Mouse (Mus musculus) neural tube, embryonic 11.5 days (tissue): ENCODE measurements around the gene Stk33. TPM values are rescaled to one million over a fixed set of nuclear protein-coding genes. Genes with fewer than 3 reads are reported as not detected.
"Not testable (repeated sequence)": the region's sequence is repeated elsewhere in the genome, so short reads cannot be mapped to it uniquely, and the experiment has no call there.

Experiments
- ATAC-seq: fragments of 200-750 bp; cut with Nextera tagmentation; 2 replicates; pipeline ENCODE4 v1.8.0; 2017; ENCODE audit warnings: moderate number of reproducible peaks, mild to moderate bottlenecking, moderate TSS enrichment, moderate library complexity; ENCODE audit not compliant: insufficient read depth, low FRiP score, low TSS enrichment
- DNase-seq: peaks from one replicate; pipeline ENCODE4 v3.0.0-alpha.2; 2015; ENCODE audit warnings: low spot score
- H3K27ac ChIP-seq: fragments of 300-500 bp; sonication (generic); 2 replicates; pipeline ENCODE4 v1.5.1; 2014; ENCODE audit warnings: low read depth, mild to moderate bottlenecking, low read length
- H3K27me3 ChIP-seq: fragments of 300-500 bp; sonication (generic); 2 replicates; pipeline ENCODE4 v1.6.1; 2014; ENCODE audit warnings: mild to moderate bottlenecking, low read length, mixed read lengths; ENCODE audit not compliant: control insufficient read depth, insufficient read depth
- H3K36me3 ChIP-seq: fragments of 300-500 bp; sonication (generic); 2 replicates; pipeline ENCODE4 v1.6.1; 2014; ENCODE audit warnings: mild to moderate bottlenecking, low read length, moderate library complexity, mixed read lengths; ENCODE audit not compliant: control insufficient read depth, insufficient read depth
- H3K4me1 ChIP-seq: fragments of 300-500 bp; sonication (generic); 2 replicates; pipeline ENCODE4 v1.6.1; 2014; ENCODE audit warnings: low read length, mixed read lengths; ENCODE audit not compliant: control insufficient read depth, insufficient read depth
- H3K4me2 ChIP-seq: fragments of 300-500 bp; sonication (generic); 2 replicates; pipeline ENCODE4 v1.6.1; 2014; ENCODE audit warnings: low read depth, mild to moderate bottlenecking, moderate library complexity
- H3K4me3 ChIP-seq: fragments of 300-500 bp; sonication (generic); 2 replicates; pipeline ENCODE4 v1.5.1; 2014; ENCODE audit warnings: low read depth, low read length
- H3K9ac ChIP-seq: fragments of 300-500 bp; sonication (generic); 2 replicates; pipeline ENCODE4 v1.6.1; 2014; ENCODE audit warnings: mild to moderate bottlenecking, low read length
- H3K9me3 ChIP-seq: fragments of 300-500 bp; sonication (generic); 2 replicates; pipeline ENCODE4 v1.6.1; 2016; ENCODE audit warnings: low read length; ENCODE audit not compliant: control insufficient read depth
- WGBS: fragments of 180-500 bp; shearing (Covaris S2); extraction: QIAGEN DNeasy Blood & Tissue Kit; methylation state at CpG from one replicate; pipeline ENCODE4 v1.1.7; 2014; 5-methylcytosine and 5-hydroxymethylcytosine counted together
- polyA plus RNA-seq: library from polyadenylated mRNA; unstranded; fragments of >200 nt; fragmentation: Nextera tagmentation; extraction: Ambion mirVana; gene quantifications from 2 replicates; pipeline ENCODE4 v1.2.1, GENCODE M21; 2014

Stk33 gene
- polyA plus RNA-seq, 1 experiment from 2014 or later: 11.6 TPM

DNA sequence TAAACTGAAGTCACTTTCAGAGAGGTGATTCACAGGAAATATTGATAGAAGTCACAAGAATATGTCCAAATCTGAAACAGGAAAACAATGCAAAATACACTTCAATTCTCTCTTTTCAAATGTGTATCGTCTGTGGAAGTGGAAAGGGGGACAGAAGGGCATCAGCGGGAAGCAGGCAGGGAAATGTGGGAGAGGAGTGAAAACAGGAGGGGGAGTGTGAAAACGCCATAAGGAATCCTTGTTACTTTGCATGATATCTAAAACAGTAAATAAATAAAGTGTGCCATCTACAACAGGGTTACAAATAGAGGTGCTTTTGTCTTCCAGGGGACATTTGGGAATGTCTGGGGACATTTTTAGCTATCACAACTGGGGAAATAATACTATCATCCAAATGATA, 39.6 kb downstream of the Stk33 start:
- ATAC-seq: no peak
- Histone ChIP-seq H3K4me2 (no peak overlapping the region), H3K27ac (no peak overlapping the region), H3K9me3 (no peaks in the 10 kb centered on the region), H3K9ac (no peak overlapping the region), H3K4me1 (no peaks in the 10 kb centered on the region), H3K4me3 (no peak overlapping the region), H3K27me3 (no peaks in the 10 kb centered on the region), H3K36me3 (no peaks in the 10 kb centered on the region)
- no peak for DNase-seq
- 73% methylated on average over 3 of the region's 3 CpGs for WGBS

DNA sequence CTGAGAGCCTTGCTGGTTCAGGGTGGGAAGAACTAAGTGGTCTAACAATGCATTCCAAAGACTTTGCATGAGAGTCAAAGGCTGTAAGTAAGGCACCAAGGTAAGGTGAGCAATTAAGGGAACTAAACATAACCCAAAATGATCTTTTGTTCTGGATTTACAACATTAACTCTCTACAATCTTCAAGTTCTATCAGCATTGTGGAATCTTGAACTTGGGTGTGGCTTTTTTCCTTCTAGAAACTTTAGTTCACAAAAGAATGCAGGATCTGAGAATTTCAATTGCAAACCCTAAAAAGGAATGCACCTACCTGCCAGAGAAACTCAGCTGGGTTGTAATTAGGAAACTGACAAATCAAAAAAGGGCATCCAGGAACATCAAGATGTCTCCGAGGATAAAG, 57.8 kb downstream of the Stk33 start:
- no peak overlapping the region for H3K27ac ChIP-seq
- no peak overlapping the region for H3K4me2 ChIP-seq
- H3K27me3 ChIP-seq: no peaks in the 10 kb centered on the region
- DNase-seq (no peak), ATAC-seq (no peak)
- H3K9ac ChIP-seq: no peak overlapping the region
- H3K4me1 ChIP-seq: no peaks in the 10 kb centered on the region
- H3K36me3 ChIP-seq: no peaks in the 10 kb centered on the region
- 69% methylated on average over 1 of the region's 1 CpGs for WGBS
- H3K9me3 ChIP-seq: no peaks in the 10 kb centered on the region
- H3K4me3 ChIP-seq: no peak overlapping the region

DNA sequence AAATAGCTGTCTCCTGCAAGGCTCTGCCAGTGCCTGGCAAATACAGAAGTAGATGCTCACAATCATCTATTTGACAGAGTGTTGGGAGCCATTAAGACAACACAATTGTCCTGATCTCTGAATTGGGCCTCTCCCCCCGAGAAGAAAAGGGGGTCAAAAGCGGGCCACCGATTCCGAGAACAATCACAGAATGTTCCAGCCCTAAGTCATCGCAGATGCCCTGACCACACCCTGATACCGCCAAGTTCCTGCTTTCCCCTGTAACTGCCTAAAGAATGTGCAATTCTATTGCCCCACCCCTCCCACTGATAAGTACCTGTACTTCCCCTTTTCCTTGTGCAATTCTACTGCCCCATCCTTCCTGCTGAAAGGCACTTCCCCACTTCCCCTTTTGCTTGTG, 65.3 kb downstream of the Stk33 start:
- not testable (repeated sequence) for H3K27ac ChIP-seq, H3K4me3 ChIP-seq, H3K9me3 ChIP-seq, H3K4me1 ChIP-seq, H3K36me3 ChIP-seq, H3K4me2 ChIP-seq, DNase-seq, ATAC-seq, H3K9ac ChIP-seq, H3K27me3 ChIP-seq
- whole genome bisulfite sequencing: 92% methylated on average over 6 of the region's 6 CpGs

DNA sequence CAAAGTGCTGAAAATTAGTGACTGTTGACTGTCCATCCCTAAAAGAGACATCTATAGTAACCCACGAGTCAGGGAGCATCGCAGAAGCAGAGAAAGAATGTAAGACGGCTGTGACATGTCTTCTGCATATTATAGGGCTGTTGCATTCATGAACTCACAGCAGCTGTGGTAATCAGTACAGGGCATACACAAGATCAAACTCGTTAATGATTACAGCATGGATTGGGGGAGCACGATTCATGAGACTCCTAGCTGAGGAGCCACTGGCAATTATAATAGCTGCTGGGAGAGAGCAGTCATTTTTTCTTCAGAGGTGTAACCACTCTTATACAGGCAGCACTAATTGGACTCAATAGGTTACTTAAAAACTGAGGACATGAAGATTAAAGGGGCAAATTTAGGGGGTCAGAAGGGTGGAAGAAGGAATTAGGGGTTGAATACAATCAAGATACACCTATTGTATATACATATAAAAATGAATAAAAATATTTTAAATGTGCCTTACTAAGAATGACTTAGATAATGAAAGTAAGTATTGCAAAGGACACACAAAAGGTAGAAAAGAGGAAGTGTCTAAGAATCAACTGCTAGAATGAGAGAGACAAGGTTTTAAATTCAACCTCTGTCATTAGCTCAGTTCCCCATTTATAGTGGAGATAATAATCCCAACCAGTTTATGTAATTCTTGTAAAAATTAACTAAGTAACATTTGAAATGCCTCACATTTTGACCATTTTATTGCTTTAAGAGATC, 80.3 kb downstream of the Stk33 start:
- H3K9ac ChIP-seq: no peak overlapping the region
- H3K4me3 ChIP-seq: no peak overlapping the region
- no peaks in the 10 kb centered on the region for H3K27me3 ChIP-seq
- no peak for DNase-seq
- WGBS: 80% methylated on average over 5 of the region's 5 CpGs
- no peak for ATAC-seq
- no peak overlapping the region for H3K4me2 ChIP-seq
- no peak overlapping the region for H3K27ac ChIP-seq
- no peaks in the 10 kb centered on the region for H3K36me3 ChIP-seq
- H3K9me3 ChIP-seq: no peaks in the 10 kb centered on the region
- H3K4me1 ChIP-seq: no peaks in the 10 kb centered on the region

DNA sequence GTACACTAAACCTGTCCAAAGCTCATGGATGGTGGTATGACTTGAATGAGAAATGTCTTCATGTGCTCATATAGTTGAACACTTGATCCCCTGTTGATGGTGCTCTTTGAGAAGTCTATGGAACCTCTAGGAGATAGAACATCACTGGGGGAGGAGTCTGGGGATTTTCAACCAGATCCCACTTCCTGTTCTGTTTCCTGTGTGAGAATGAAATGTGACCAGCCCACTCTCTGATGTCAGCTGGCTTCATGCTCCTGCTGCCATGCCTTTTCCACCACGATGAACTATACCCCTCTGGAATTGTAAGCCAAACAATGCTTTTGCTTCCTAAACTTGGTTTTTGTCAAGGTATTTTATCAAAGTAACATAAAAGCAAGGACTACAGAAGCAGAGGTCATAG, 81.0 kb downstream of the Stk33 start:
- no peak for ATAC-seq
- Histone ChIP-seq H3K9me3 (no peaks in the 10 kb centered on the region), H3K9ac (no peak overlapping the region), H3K27ac (no peak overlapping the region), H3K4me2 (no peak overlapping the region), H3K36me3 (no peaks in the 10 kb centered on the region), H3K4me3 (no peak overlapping the region), H3K27me3 (no peaks in the 10 kb centered on the region), H3K4me1 (no peaks in the 10 kb centered on the region)
- no peak for DNase-seq
- WGBS: 83% methylated on average over 1 of the region's 1 CpGs

DNA sequence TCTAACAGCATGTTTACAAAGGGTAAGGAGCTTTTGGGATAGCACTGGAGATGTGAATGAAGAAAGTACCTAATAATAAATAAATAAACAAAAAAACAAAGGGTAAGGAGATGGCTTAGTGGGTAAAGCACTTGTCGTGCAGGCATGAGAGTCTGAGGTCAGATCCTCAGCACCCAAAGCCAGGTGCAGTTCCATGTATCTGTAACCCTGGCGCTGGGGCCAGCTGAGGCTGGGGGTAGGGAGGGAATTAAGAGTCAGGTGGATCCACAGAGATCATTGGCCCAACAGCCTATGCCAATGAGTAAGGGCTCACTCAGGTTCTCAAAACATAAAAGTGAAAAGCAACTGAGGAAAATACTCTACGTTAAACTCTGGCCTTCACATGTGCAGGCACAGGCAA, 91.6 kb downstream of the Stk33 start:
- H3K9me3 ChIP-seq: no peaks in the 10 kb centered on the region
- H3K36me3 ChIP-seq: no peaks in the 10 kb centered on the region
- no peak overlapping the region for H3K4me3 ChIP-seq
- WGBS: 86% methylated on average over 3 of the region's 3 CpGs
- no peaks in the 10 kb centered on the region for H3K27me3 ChIP-seq
- no peak overlapping the region for H3K4me2 ChIP-seq
- H3K27ac ChIP-seq: no peak overlapping the region
- no peaks in the 10 kb centered on the region for H3K4me1 ChIP-seq
- ATAC-seq (no peak), DNase-seq (no peak)
- no peak overlapping the region for H3K9ac ChIP-seq

DNA sequence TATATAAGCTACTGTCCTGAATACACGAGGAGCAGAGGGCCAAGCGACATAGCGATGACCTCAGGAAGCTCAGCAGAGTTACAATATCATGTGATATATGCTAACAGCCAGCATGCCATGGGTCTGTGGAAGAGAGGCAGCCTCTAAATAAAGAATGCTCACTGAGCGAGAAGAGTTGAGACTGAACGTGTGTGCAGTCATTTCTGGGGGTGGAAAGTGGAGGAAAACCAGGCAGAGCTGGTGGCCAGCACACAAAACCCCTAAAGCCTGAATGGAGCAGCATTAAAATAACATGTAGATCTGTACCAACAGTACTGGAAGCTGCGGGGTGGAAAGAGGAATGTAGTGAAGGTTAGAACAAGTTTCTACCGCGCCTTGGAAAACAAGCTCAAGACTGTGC, 107.2 kb downstream of the Stk33 start:
- Histone ChIP-seq H3K27me3 (no peaks in the 10 kb centered on the region), H3K36me3 (no peaks in the 10 kb centered on the region), H3K27ac (no peak overlapping the region), H3K9me3 (no peaks in the 10 kb centered on the region), H3K4me3 (no peak overlapping the region), H3K4me2 (no peak overlapping the region), H3K9ac (no peak overlapping the region), H3K4me1 (no peaks in the 10 kb centered on the region)
- ATAC-seq (no peak), DNase-seq (no peak)
- 87% methylated on average over 8 of the region's 8 CpGs for WGBS

DNA sequence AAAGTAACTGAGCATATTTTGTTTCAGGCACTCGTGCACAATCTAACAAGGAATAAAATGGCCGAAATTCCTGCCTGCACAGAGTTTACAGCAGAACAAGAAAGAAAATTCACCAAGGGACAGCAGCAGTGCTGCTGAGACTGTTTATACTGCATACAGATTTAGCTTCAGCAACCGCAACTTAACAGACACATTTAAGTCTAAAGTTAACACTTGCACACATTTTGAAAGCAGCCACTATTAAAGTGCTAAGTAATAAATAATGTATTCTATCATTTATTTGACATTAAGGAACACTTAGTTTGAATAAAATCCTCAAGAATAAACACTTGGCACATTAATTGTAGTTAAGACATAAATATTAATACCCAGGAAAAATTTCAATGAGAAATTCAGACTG, 110.1 kb downstream of the Stk33 start:
- Histone ChIP-seq H3K9ac (no peak overlapping the region), H3K36me3 (no peaks in the 10 kb centered on the region), H3K4me2 (no peak overlapping the region), H3K4me3 (no peak overlapping the region), H3K9me3 (no peaks in the 10 kb centered on the region), H3K27ac (no peak overlapping the region), H3K27me3 (no peaks in the 10 kb centered on the region), H3K4me1 (no peaks in the 10 kb centered on the region)
- ATAC-seq (no peak), DNase-seq (no peak)
- 90% methylated on average over 3 of the region's 3 CpGs for WGBS

DNA sequence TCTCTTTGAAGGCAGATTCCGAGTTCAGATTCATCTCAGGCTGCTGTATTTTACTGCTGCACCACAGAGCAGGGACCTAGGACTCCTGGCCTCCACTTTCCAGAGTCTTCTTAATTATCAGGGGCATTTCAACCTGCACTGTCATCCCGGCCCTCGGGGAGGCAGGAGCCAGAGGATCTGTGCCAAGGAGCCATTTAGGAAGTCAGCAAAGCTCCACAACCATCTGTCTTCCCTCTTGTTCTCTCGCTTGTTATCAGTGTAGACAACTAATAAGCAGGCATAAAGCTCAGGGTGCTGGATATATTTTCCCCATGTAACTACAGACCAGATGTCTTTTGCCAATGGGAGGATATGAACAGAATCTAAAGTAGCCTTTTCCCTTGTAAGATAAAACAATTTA, 112.1 kb downstream of the Stk33 start:
- DNase-seq: no peak

More for the DNA sequence above, 112.1 kb downstream of the Stk33 start:
- no peak for ATAC-seq
- H3K4me3 ChIP-seq: no peak overlapping the region
- H3K4me1 ChIP-seq: no peaks in the 10 kb centered on the region
- no peaks in the 10 kb centered on the region for H3K27me3 ChIP-seq
- H3K9me3 ChIP-seq: no peaks in the 10 kb centered on the region
- no peak overlapping the region for H3K27ac ChIP-seq
- H3K4me2 ChIP-seq: no peak overlapping the region
- 64% methylated on average over 4 of the region's 4 CpGs for WGBS
- no peaks in the 10 kb centered on the region for H3K36me3 ChIP-seq
- no peak overlapping the region for H3K9ac ChIP-seq
